Mouse (Mus musculus): Measurements from ENCODE around the gene Gm20431.

DNA sequence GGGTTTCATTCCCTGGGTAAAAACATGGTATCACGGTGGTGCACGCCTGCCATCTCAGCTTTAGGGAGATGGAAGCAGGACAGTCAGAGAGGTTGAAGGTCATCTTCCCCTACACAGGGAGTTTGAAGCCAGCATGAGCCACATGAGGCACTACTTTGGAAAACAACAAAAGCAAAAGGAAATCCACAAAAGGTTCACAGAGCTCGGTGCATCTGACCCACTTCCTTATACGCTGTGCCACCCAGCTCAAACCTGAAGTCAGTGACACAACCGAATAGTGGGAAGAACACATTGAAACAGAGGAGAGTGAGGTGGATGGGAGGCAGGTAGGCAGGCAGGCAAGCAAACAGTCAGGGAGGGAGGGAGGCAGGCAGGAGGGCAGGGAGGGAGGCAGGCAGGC, 40.2 kb upstream of the Gm20431 start:
- TF ChIP-seq CTCF (IDR thresholded peaks at IDR 0.05; ENCODE audit: control insufficient read depth, insufficient read depth, insufficient replicate concordance, low read depth, low read length) (no peak), POLR2A (IDR thresholded peaks at IDR 0.05; ENCODE audit: control insufficient read depth, low read depth, low read length) (no peak)

All from testis, adult 2 months (tissue).